Mouse (Mus musculus): ENCODE data around the gene Heatr6. TPM values are rescaled to one million over a fixed set of nuclear protein-coding genes. Genes with fewer than 3 reads are reported as not detected.
A peak's percentile ranks its signal among the peaks of the same experiment; 100 is the strongest.

Gene Heatr6
- total RNA-seq (2014; rRNA removed) = 27.6 and 29.5 TPM in 2 replicates
- polyA plus RNA-seq (2015; fragmentation: Nextera tagmentation; extraction: Ambion mirVana) = 14.0 and 22.2 TPM in 2 replicates

DNA sequence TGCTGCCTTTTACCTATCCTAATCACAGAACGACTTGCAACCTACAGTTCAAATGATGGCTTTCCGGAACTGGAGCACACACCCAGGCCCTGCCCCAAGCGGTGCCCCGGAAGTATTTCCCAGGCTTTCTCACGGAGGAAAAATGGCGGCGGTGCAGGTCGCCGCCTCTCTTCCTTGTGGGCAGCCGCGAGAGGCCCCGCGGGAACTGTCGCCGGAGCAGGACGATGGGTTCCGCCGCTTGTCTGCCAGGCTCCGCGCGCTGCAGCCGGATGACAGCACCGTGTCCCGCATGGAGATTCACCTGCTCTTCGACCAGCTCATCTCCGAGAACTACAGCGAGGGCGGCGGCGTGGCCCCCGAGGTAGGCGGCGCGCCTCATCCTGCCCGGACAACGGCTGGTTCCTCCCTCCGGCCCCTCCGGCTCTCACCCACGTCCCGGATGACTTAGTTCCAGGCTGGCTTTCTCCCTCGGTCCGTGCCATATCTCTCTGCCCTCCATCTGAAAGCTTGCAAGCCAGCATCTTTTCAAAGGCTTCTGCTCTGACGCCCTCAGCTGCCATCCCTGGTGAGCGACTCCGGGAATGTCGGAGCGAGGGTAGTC, at the start of gene Heatr6:
Gene Heatr6, plus strand, starts transcription at position 116 of the 601 bp plus-strand sequence.
- Histone ChIP-seq H3K4me2 (ENCODE audit: low read depth) (peak within 1 kb of the TSS; percentile 68), H3K27ac (ENCODE audit: low read depth, low read length) (peak within 1 kb of the TSS; percentile 97), H3K27me3 (ENCODE audit: insufficient read depth, low read length) (peaks cover 5% of the 10 kb centered on the region), H3K4me1 (ENCODE audit: insufficient read depth) (peaks cover 12% of the 10 kb centered on the region; the same call in 1 of the 2 replicates), H3K4me3 (ENCODE audit: low read depth, low read length) (peak within 1 kb of the TSS; percentile 79), H3K9me3 (ENCODE audit: low read length) (no peaks in the 10 kb centered on the region), H3K9ac (peak within 1 kb of the TSS; percentile 89), H3K36me3 (ENCODE audit: insufficient read depth) (peaks cover 25% of the 10 kb centered on the region)
- DNase-seq = peak; percentile 94
- 0 out of 2 replicates have a peak, but pooled peaks have one; percentile 8 for TF ChIP-seq CTCF (IDR thresholded peaks at IDR 0.05; ENCODE audit: low read depth)
- peak; percentile 99 for ATAC-seq
- under 1% methylated on average over 47 of the region's 47 CpGs for WGBS

GRCm38 (mm10) chr11:83703705-83704104, 49.8 kb upstream of the Heatr6 start, which contains the start of gene Wfdc17:
Wfdc17 (plus strand) TSS chr11:83703991.
- Histone ChIP-seq H3K9me3 (ENCODE audit: low read length) (no peaks in the 10 kb centered on the region), H3K4me2 (ENCODE audit: low read depth) (no peak within 1 kb of the TSS), H3K27me3 (ENCODE audit: insufficient read depth, low read length) (no peaks in the 10 kb centered on the region), H3K4me3 (ENCODE audit: low read depth, low read length) (no peak within 1 kb of the TSS), H3K27ac (ENCODE audit: low read depth, low read length) (no peak within 1 kb of the TSS), H3K36me3 (ENCODE audit: insufficient read depth) (no peaks in the 10 kb centered on the region), H3K9ac (no peak within 1 kb of the TSS), H3K4me1 (ENCODE audit: insufficient read depth) (no peaks in the 10 kb centered on the region)
- no peak for TF ChIP-seq CTCF (IDR thresholded peaks at IDR 0.05; ENCODE audit: low read depth)
- DNase-seq (no peak), ATAC-seq (no peak)
- 67% methylated on average over 1 of the region's 1 CpGs for WGBS

DNA sequence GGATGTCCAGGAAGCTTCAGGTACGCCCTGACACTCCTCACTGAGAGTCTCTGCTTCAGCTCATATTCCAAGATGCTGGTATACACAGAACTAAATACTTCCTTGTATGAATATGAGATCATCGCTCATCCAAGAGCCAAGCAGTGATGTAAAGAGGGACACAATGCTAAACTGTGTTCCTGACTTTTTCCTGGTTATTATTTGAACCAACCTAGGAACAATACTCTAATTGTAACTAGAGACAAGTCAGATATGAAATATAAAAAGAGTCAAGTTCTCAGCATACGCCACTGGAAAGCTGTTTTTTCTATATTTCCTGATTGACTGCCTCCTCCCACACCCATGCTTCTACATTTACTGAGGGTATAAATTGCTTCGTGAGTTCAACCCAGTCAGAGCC, 44.8 kb upstream of the Heatr6 start, which contains the start of gene Wfdc18:
Gene Wfdc18, plus strand, starts transcription at position 301 of the 400 bp plus-strand sequence.
- Histone ChIP-seq H3K9me3 (ENCODE audit: low read length) (no peaks in the 10 kb centered on the region), H3K4me1 (ENCODE audit: insufficient read depth) (no peaks in the 10 kb centered on the region), H3K27me3 (ENCODE audit: insufficient read depth, low read length) (no peaks in the 10 kb centered on the region), H3K4me3 (ENCODE audit: low read depth, low read length) (no peak within 1 kb of the TSS), H3K36me3 (ENCODE audit: insufficient read depth) (no peaks in the 10 kb centered on the region), H3K27ac (ENCODE audit: low read depth, low read length) (no peak within 1 kb of the TSS), H3K4me2 (ENCODE audit: low read depth) (no peak within 1 kb of the TSS), H3K9ac (no peak within 1 kb of the TSS)
- no peak for TF ChIP-seq CTCF (IDR thresholded peaks at IDR 0.05; ENCODE audit: low read depth)
- ATAC-seq = no peak
- WGBS = 74% methylated on average over 4 of the region's 4 CpGs
- DNase-seq = no peak

GRCm38 (mm10) chr11:83709683-83710082, 43.8 kb upstream of the Heatr6 start:
- H3K9me3 ChIP-seq (ENCODE audit: low read length) = no peaks in the 10 kb centered on the region
- H3K4me3 ChIP-seq (ENCODE audit: low read depth, low read length) = no peak overlapping the region
- no peak overlapping the region for H3K27ac ChIP-seq (ENCODE audit: low read depth, low read length)
- H3K4me2 ChIP-seq (ENCODE audit: low read depth) = no peak overlapping the region
- no peak for DNase-seq
- WGBS = 93% methylated on average over 5 of the region's 5 CpGs
- H3K36me3 ChIP-seq (ENCODE audit: insufficient read depth) = no peaks in the 10 kb centered on the region
- no peaks in the 10 kb centered on the region for H3K27me3 ChIP-seq (ENCODE audit: insufficient read depth, low read length)
- no peaks in the 10 kb centered on the region for H3K4me1 ChIP-seq (ENCODE audit: insufficient read depth)
- no peak for ATAC-seq
- H3K9ac ChIP-seq = no peak overlapping the region
- TF ChIP-seq CTCF (IDR thresholded peaks at IDR 0.05; ENCODE audit: low read depth) = no peak

- WGBS = 71% methylated on average over 1 of the region's 1 CpGs
- Histone ChIP-seq H3K9ac (no peak overlapping the region), H3K27me3 (ENCODE audit: insufficient read depth, low read length) (no peaks in the 10 kb centered on the region), H3K4me3 (ENCODE audit: low read depth, low read length) (no peak overlapping the region), H3K27ac (ENCODE audit: low read depth, low read length) (no peak overlapping the region), H3K9me3 (ENCODE audit: low read length) (no peaks in the 10 kb centered on the region), H3K4me2 (ENCODE audit: low read depth) (no peak overlapping the region), H3K4me1 (ENCODE audit: insufficient read depth) (no peaks in the 10 kb centered on the region), H3K36me3 (ENCODE audit: insufficient read depth) (no peaks in the 10 kb centered on the region)
- TF ChIP-seq CTCF (IDR thresholded peaks at IDR 0.05; ENCODE audit: low read depth) = no peak
- ATAC-seq (no peak), DNase-seq (no peak)
These were observed 40.8 kb upstream of the Heatr6 start for GRCm38 (mm10) chr11:83712671-83713070.

GRCm38 (mm10) chr11:83713925-83714324, 39.6 kb upstream of the Heatr6 start:
- H3K27ac ChIP-seq (ENCODE audit: low read depth, low read length) = no peak overlapping the region
- no peaks in the 10 kb centered on the region for H3K4me1 ChIP-seq (ENCODE audit: insufficient read depth)
- H3K4me3 ChIP-seq (ENCODE audit: low read depth, low read length) = no peak overlapping the region
- H3K36me3 ChIP-seq (ENCODE audit: insufficient read depth) = no peaks in the 10 kb centered on the region
- no peaks in the 10 kb centered on the region for H3K9me3 ChIP-seq (ENCODE audit: low read length)
- TF ChIP-seq CTCF (IDR thresholded peaks at IDR 0.05; ENCODE audit: low read depth) = no peak
- WGBS = 87% methylated on average over 2 of the region's 2 CpGs
- no peaks in the 10 kb centered on the region for H3K27me3 ChIP-seq (ENCODE audit: insufficient read depth, low read length)
- no peak overlapping the region for H3K9ac ChIP-seq
- no peak overlapping the region for H3K4me2 ChIP-seq (ENCODE audit: low read depth)
- DNase-seq = no peak
- ATAC-seq = no peak

DNA sequence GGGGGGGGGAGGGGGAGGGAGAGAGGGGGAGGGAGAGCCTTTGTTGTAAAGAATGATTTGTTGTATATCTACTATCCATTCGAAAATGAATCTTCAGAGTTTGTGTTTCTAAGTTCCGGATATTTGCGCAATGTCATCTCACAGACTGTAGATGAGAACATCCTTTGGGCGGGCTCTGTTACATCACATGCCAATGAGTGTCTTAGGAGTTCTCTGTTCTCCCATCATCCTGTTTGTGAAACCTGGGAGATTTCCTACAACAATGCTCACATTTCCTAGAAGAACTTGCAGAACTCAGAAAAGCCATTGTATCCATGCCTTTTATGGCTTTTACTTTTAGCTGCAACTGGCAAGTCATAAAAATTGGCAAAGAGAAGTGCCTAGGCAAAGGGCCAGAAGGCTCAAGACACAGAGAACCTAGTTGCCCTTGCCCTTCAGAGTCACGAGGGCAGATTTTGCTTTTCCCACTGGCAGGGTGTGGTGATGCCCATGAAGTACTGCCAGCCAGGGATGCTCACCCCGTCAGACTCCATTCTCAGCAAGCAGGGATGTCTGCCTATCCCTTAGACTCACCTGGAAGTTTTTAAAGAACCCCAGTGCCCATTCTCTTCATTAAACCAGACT, 36.3 kb upstream of the Heatr6 start:
- no peak overlapping the region for H3K27ac ChIP-seq (ENCODE audit: low read depth, low read length)
- DNase-seq (no peak), ATAC-seq (no peak)
- WGBS = 87% methylated on average over 6 of the region's 6 CpGs
- no peaks in the 10 kb centered on the region for H3K27me3 ChIP-seq (ENCODE audit: insufficient read depth, low read length)
- no peaks in the 10 kb centered on the region for H3K36me3 ChIP-seq (ENCODE audit: insufficient read depth)
- H3K9me3 ChIP-seq (ENCODE audit: low read length) = no peaks in the 10 kb centered on the region
- no peak overlapping the region for H3K4me2 ChIP-seq (ENCODE audit: low read depth)
- no peak overlapping the region for H3K4me3 ChIP-seq (ENCODE audit: low read depth, low read length)
- H3K9ac ChIP-seq = no peak overlapping the region
- TF ChIP-seq CTCF (IDR thresholded peaks at IDR 0.05; ENCODE audit: low read depth) = no peak
- no peaks in the 10 kb centered on the region for H3K4me1 ChIP-seq (ENCODE audit: insufficient read depth)
